Mouse (Mus musculus) stomach, embryonic 16.5 days (tissue): ENCODE data around the gene Pla2g4f. TPM values are rescaled to one million over a fixed set of nuclear protein-coding genes. Genes with fewer than 3 reads are reported as not detected.
A peak's percentile ranks its signal among the peaks of the same experiment; 100 is the strongest.

ENCODE experiments used
- ATAC-seq: fragments of 200-750 bp; cut with Nextera tagmentation; 2 replicates; pipeline ENCODE4 v1.8.0; 2017; ENCODE audit warnings: moderate number of reproducible peaks, moderate TSS enrichment; ENCODE audit not compliant: insufficient read depth, low FRiP score
- H3K27ac ChIP-seq: fragments of 300-500 bp; sonication (generic); 2 replicates; pipeline ENCODE4 v1.5.1; 2014; ENCODE audit warnings: low read length
- H3K27me3 ChIP-seq: fragments of 300-500 bp; sonication (generic); 2 replicates; pipeline ENCODE4 v1.6.1; 2014; ENCODE audit warnings: low read length, control low read depth, mixed read lengths; ENCODE audit not compliant: control insufficient read depth, insufficient read depth
- H3K36me3 ChIP-seq: fragments of 300-500 bp; sonication (generic); 2 replicates; pipeline ENCODE4 v1.6.1; 2014; ENCODE audit warnings: low read length; ENCODE audit not compliant: control insufficient read depth, insufficient read depth
- H3K4me1 ChIP-seq: fragments of 300-500 bp; sonication (generic); 2 replicates; pipeline ENCODE4 v1.6.1; 2014; ENCODE audit warnings: low read length, control low read depth, mixed read lengths; ENCODE audit not compliant: control insufficient read depth, insufficient read depth
- H3K4me2 ChIP-seq: fragments of 300-500 bp; sonication (generic); 2 replicates; pipeline ENCODE4 v1.6.1; 2014; ENCODE audit warnings: low read depth, low read length, mixed read lengths
- H3K4me3 ChIP-seq: fragments of 300-500 bp; sonication (generic); replicated peaks from 2 replicates; pipeline ENCODE4 v1.5.1; 2014; ENCODE audit warnings: mild to moderate bottlenecking, low read length
- H3K9ac ChIP-seq: fragments of 300-500 bp; sonication (generic); 2 replicates; pipeline ENCODE4 v1.6.1; 2014; ENCODE audit warnings: low read length
- H3K9me3 ChIP-seq: fragments of 300-500 bp; sonication (generic); replicated peaks from 2 replicates; pipeline ENCODE4 v1.6.1; 2016; ENCODE audit warnings: low read length, control low read depth; ENCODE audit not compliant: control insufficient read depth
- WGBS: fragments of 180-500 bp; shearing (Covaris S2); extraction: QIAGEN DNeasy Blood & Tissue Kit; methylation state at CpG from one replicate; pipeline ENCODE4 v1.1.7; 2014; 5-methylcytosine and 5-hydroxymethylcytosine counted together
- polyA plus RNA-seq: library from polyadenylated mRNA; unstranded; fragments of >200 nt; fragmentation: Nextera tagmentation; extraction: Ambion mirVana; gene quantifications from 2 replicates; pipeline ENCODE4 v1.2.1, GENCODE M21; 2015

Pla2g4f gene
- polyA plus RNA-seq, 1 experiment from 2014 or later, result 5.7 TPM

- Histone ChIP-seq H3K9me3 (no peaks in the 10 kb centered on the region), H3K9ac (no peak overlapping the region), H3K4me3 (no peak overlapping the region), H3K27ac (no peak overlapping the region), H3K4me1 (no peaks in the 10 kb centered on the region), H3K27me3 (no peaks in the 10 kb centered on the region), H3K4me2 (no peak overlapping the region), H3K36me3 (no peaks in the 10 kb centered on the region)
- 74% methylated on average over 4 of the region's 4 CpGs for WGBS
- no peak for ATAC-seq
These were observed 28.3 kb downstream of the Pla2g4f start for GRCm38 (mm10) chr2:120285639-120286038.

DNA sequence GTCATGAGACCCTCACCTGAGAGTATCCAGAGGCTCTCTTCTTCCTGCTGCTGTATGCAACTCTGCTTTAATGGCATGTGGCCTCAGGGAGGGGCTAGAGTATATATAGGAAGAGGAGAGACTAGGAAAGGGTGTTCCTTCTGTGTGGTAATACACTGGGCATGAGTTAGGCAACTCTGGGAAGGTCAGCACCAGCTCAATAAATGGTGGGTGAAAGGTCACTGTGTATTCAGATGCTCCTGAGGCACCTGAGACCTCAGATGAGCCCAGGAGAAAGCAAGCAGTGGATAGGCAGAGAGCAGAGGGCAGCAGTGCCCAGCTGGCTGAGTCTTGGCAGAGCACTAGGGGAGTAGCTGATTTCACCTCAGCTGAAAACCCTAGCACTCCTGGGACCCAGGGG lies 29.3 kb downstream of the Pla2g4f start:
- H3K9ac ChIP-seq, result no peak overlapping the region
- H3K4me2 ChIP-seq, result no peak overlapping the region
- no peaks in the 10 kb centered on the region for H3K36me3 ChIP-seq
- H3K27me3 ChIP-seq, result no peaks in the 10 kb centered on the region
- no peaks in the 10 kb centered on the region for H3K4me1 ChIP-seq
- no peak overlapping the region for H3K27ac ChIP-seq
- H3K4me3 ChIP-seq, result no peak overlapping the region
- no peak for ATAC-seq
- no peaks in the 10 kb centered on the region for H3K9me3 ChIP-seq

GRCm38 (mm10) chr2:120284094-120284493 lies 29.9 kb downstream of the Pla2g4f start:
- Histone ChIP-seq H3K4me1 (no peaks in the 10 kb centered on the region), H3K9me3 (no peaks in the 10 kb centered on the region), H3K27ac (no peak overlapping the region), H3K4me2 (no peak overlapping the region), H3K9ac (no peak overlapping the region), H3K4me3 (no peak overlapping the region), H3K27me3 (no peaks in the 10 kb centered on the region), H3K36me3 (no peaks in the 10 kb centered on the region)
- ATAC-seq, result no peak
- WGBS, result 77% methylated on average over 5 of the region's 5 CpGs

DNA sequence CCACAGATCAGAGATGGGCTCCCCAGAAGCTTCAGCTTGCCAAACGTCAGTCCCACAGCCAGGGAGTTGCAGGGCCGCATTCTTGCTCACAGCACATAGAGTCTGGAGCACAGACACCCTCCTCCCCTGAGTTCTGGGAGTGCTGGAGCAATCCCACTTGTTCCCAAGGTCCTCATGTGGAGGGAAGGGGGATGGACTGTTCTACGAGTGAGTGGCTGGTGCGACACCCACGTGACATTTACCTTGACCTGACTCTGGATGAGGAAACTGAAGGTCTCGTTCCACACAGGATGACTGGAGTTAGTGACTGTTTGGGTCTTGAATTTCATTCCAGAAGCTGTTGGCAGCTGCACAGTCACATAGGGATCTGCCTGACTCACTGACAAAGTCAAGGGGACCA lies 30.4 kb downstream of the Pla2g4f start:
- H3K4me1 ChIP-seq, result no peaks in the 10 kb centered on the region
- H3K4me2 ChIP-seq, result no peak overlapping the region
- 36% methylated on average over 6 of the region's 6 CpGs for WGBS
- H3K27ac ChIP-seq, result no peak overlapping the region
- no peaks in the 10 kb centered on the region for H3K9me3 ChIP-seq
- H3K4me3 ChIP-seq, result no peak overlapping the region
- H3K27me3 ChIP-seq, result no peaks in the 10 kb centered on the region
- no peak for ATAC-seq
- H3K9ac ChIP-seq, result no peak overlapping the region
- H3K36me3 ChIP-seq, result no peaks in the 10 kb centered on the region

GRCm38 (mm10) chr2:120281221-120281620 lies 32.7 kb downstream of the Pla2g4f start:
- H3K9ac ChIP-seq, result no peak overlapping the region

GRCm38 (mm10) chr2:120279961-120280360 lies 34.0 kb downstream of the Pla2g4f start:
- H3K36me3 ChIP-seq, result no peaks in the 10 kb centered on the region
- no peak overlapping the region for H3K27ac ChIP-seq

More at GRCm38 (mm10) chr2:120281221-120281620, 32.7 kb downstream of the Pla2g4f start:
- no peak overlapping the region for H3K4me2 ChIP-seq
- no peaks in the 10 kb centered on the region for H3K9me3 ChIP-seq
- ATAC-seq, result no peak
- H3K4me1 ChIP-seq, result no peaks in the 10 kb centered on the region
- H3K36me3 ChIP-seq, result no peaks in the 10 kb centered on the region
- no peak overlapping the region for H3K27ac ChIP-seq
- WGBS, result 50% methylated on average over 3 of the region's 3 CpGs
- no peak overlapping the region for H3K4me3 ChIP-seq
- H3K27me3 ChIP-seq, result no peaks in the 10 kb centered on the region

DNA sequence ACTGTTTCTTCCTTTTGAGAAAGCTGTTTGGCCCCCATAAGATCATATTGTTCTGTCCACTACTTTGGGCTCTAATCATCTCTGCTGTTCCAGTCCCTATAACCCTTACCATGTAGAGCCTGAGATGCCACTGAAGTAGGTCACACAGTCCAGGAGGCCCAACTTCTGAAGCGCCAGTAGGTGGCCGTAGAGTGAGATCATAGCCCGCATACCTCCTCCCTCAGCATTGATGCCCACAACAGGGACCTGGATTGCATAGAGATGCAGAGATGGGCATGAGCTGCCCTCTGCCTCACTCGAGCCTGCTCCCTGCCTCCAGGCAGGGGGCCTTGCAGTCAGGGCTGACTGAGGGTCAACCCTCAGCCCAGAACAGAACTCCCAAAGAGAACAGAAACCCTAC lies 37.0 kb downstream of the Pla2g4f start:
- WGBS, result 78% methylated on average over 4 of the region's 4 CpGs
- Histone ChIP-seq H3K36me3 (no peaks in the 10 kb centered on the region), H3K4me3 (no peak overlapping the region), H3K9ac (no peak overlapping the region), H3K4me2 (no peak overlapping the region), H3K27ac (no peak overlapping the region), H3K9me3 (no peaks in the 10 kb centered on the region), H3K27me3 (no peaks in the 10 kb centered on the region), H3K4me1 (no peaks in the 10 kb centered on the region)
- no peak for ATAC-seq

More at GRCm38 (mm10) chr2:120279961-120280360, 34.0 kb downstream of the Pla2g4f start:
- no peak for ATAC-seq
- no peak overlapping the region for H3K9ac ChIP-seq
- H3K9me3 ChIP-seq, result no peaks in the 10 kb centered on the region
- H3K4me3 ChIP-seq, result no peak overlapping the region
- 16% methylated on average over 8 of the region's 8 CpGs for WGBS
- no peaks in the 10 kb centered on the region for H3K27me3 ChIP-seq
- no peak overlapping the region for H3K4me2 ChIP-seq
- H3K4me1 ChIP-seq, result no peaks in the 10 kb centered on the region

- Histone ChIP-seq H3K4me1 (no peaks in the 10 kb centered on the region), H3K9ac (no peak overlapping the region), H3K27ac (no peak overlapping the region), H3K36me3 (no peaks in the 10 kb centered on the region), H3K27me3 (no peaks in the 10 kb centered on the region; the same call in 1 of the 2 replicates), H3K4me2 (0 out of 2 replicates have a peak overlapping the region, but pooled peaks have one; percentile 2), H3K4me3 (no peak overlapping the region), H3K9me3 (no peaks in the 10 kb centered on the region)
- 3% methylated on average over 9 of the region's 9 CpGs for WGBS
- peak; percentile 17; the same call in 1 of the 2 replicates for ATAC-seq
These were observed 45.3 kb downstream of the Pla2g4f start for GRCm38 (mm10) chr2:120268635-120269034.

DNA sequence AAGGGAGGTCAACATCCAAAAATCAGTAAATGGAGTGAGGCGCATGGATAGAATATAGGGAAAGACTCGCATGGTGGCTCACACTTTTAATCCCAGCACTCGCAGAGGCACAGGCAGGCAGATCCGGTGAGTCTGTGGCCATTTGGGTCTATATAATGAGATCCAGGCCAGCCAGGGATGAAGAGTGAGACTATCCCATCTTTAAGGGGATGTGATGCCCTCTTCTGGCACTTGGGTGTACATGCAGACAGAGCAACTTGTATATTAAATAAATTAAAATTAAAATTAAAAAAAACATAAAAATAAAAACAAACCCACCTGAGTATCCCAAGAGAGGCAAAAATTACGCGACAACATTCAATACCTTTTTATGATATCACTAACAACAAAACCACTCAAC lies 48.4 kb downstream of the Pla2g4f start:
- no peak overlapping the region for H3K9ac ChIP-seq
- H3K27ac ChIP-seq, result no peak overlapping the region
- no peaks in the 10 kb centered on the region for H3K4me1 ChIP-seq
- no peaks in the 10 kb centered on the region; the same call in 1 of the 2 replicates for H3K27me3 ChIP-seq
- ATAC-seq, result no peak
- H3K36me3 ChIP-seq, result no peaks in the 10 kb centered on the region
- WGBS, result 70% methylated on average over 6 of the region's 6 CpGs
- H3K4me3 ChIP-seq, result no peak overlapping the region
- no peak overlapping the region for H3K4me2 ChIP-seq
- H3K9me3 ChIP-seq, result no peaks in the 10 kb centered on the region

- 69% methylated on average over 10 of the region's 10 CpGs for WGBS
- ATAC-seq, result no peak
- no peaks in the 10 kb centered on the region for H3K4me1 ChIP-seq
These were observed 49.1 kb downstream of the Pla2g4f start for GRCm38 (mm10) chr2:120264858-120265257.

More at GRCm38 (mm10) chr2:120264858-120265257, 49.1 kb downstream of the Pla2g4f start:
- H3K4me2 ChIP-seq, result no peak overlapping the region
- H3K27me3 ChIP-seq, result no peaks in the 10 kb centered on the region; the same call in 1 of the 2 replicates
- H3K36me3 ChIP-seq, result no peaks in the 10 kb centered on the region
- no peak overlapping the region for H3K4me3 ChIP-seq
- H3K27ac ChIP-seq, result no peak overlapping the region
- no peak overlapping the region for H3K9ac ChIP-seq
- no peaks in the 10 kb centered on the region for H3K9me3 ChIP-seq
